Mouse (Mus musculus): ENCODE results near the gene Kcnj16. TPM values are rescaled to one million over a fixed set of nuclear protein-coding genes. Genes with fewer than 3 reads are reported as not detected.

Kcnj16 gene
- total RNA-seq, 2 experiments from 2014 or later: 16.9 to 19.5 TPM

GRCm38 (mm10) chr11:111005103-111005502 lies 37.3 kb downstream of the Kcnj16 start:
- DNase-seq (ENCODE audit: low spot score in 2 of 2): no peak
- H3K4me3 ChIP-seq: no peak overlapping the region
- H3K27ac ChIP-seq: no peak overlapping the region
- no peak for TF ChIP-seq CTCF (conservative IDR thresholded peaks at IDR 0.05)

GRCm38 (mm10) chr11:111009471-111009870 lies 41.6 kb downstream of the Kcnj16 start:
- no peak overlapping the region for H3K4me3 ChIP-seq
- TF ChIP-seq CTCF (conservative IDR thresholded peaks at IDR 0.05): no peak
- no peak overlapping the region for H3K27ac ChIP-seq
- no peak for DNase-seq (ENCODE audit: low spot score in 2 of 2)

- DNase-seq (ENCODE audit: low spot score in 2 of 2): no peak
- no peak overlapping the region for H3K27ac ChIP-seq
- no peak for TF ChIP-seq CTCF (conservative IDR thresholded peaks at IDR 0.05)
- no peak overlapping the region for H3K4me3 ChIP-seq
Measured at GRCm38 (mm10) chr11:111016206-111016605, 48.4 kb downstream of the Kcnj16 start.

GRCm38 (mm10) chr11:111020211-111020610 lies 52.4 kb downstream of the Kcnj16 start:
- Histone ChIP-seq H3K4me3 (no peak overlapping the region), H3K27ac (no peak overlapping the region)
- TF ChIP-seq CTCF (conservative IDR thresholded peaks at IDR 0.05): no peak
- no peak for DNase-seq (ENCODE audit: low spot score in 2 of 2)

- Histone ChIP-seq H3K4me3 (peak overlapping the region; percentile 22; the same call in 1 of the 2 replicates), H3K27ac (0 out of 2 replicates have a peak overlapping the region, but pooled peaks have one; percentile 8)
- no peak for TF ChIP-seq CTCF (conservative IDR thresholded peaks at IDR 0.05)
- DNase-seq (ENCODE audit: low spot score in 2 of 2): peak in 1 of 2 experiments; percentile 1
Measured at GRCm38 (mm10) chr11:111022681-111023281, 54.9 kb downstream of the Kcnj16 start.

- peak in 1 of 2 experiments; percentile 36 for DNase-seq (ENCODE audit: low spot score in 2 of 2)
Measured at GRCm38 (mm10) chr11:111042175-111042574, 74.3 kb downstream of the Kcnj16 start.

DNA sequence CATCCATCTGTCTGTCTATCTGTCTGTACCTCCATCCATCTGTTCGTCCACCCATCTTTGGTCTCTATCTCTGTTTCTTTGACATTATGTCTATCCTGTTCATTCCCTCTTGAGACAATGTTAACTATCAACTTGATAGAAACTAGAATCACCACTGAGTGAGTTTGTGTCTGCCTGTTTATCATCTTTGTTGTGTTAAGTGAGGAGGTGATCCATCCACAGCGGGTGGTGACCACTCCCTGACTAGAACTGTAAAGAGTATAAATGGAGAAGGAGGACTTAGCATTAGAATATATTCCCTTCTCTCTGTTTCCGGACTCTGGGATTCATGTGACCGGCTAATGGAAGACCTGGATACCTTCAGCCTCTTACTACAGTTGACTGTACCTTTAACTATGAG lies 75.5 kb downstream of the Kcnj16 start:
- TF ChIP-seq CTCF (conservative IDR thresholded peaks at IDR 0.05): no peak
- Histone ChIP-seq H3K27ac (no peak overlapping the region), H3K4me3 (no peak overlapping the region)
- DNase-seq (ENCODE audit: low spot score in 2 of 2): no peak

More at GRCm38 (mm10) chr11:111042175-111042574, 74.3 kb downstream of the Kcnj16 start:
- H3K4me3 ChIP-seq: no peak overlapping the region
- no peak overlapping the region for H3K27ac ChIP-seq
- TF ChIP-seq CTCF (conservative IDR thresholded peaks at IDR 0.05): peak; percentile 93

GRCm38 (mm10) chr11:111054252-111054651 lies 86.4 kb downstream of the Kcnj16 start:
- DNase-seq (ENCODE audit: low spot score in 2 of 2): no peak
- Histone ChIP-seq H3K27ac (no peak overlapping the region), H3K4me3 (no peak overlapping the region)
- TF ChIP-seq CTCF (conservative IDR thresholded peaks at IDR 0.05): no peak

GRCm38 (mm10) chr11:111054854-111055822 lies 87.3 kb downstream of the Kcnj16 start:
- peak; percentile 35 to 37 for DNase-seq (ENCODE audit: low spot score in 2 of 2)
- H3K27ac ChIP-seq: peak overlapping the region; percentile 39; the same call in 1 of the 2 replicates
- no peak overlapping the region for H3K4me3 ChIP-seq
- TF ChIP-seq CTCF (conservative IDR thresholded peaks at IDR 0.05): no peak

GRCm38 (mm10) chr11:111056030-111056429 lies 88.2 kb downstream of the Kcnj16 start:
- TF ChIP-seq CTCF (conservative IDR thresholded peaks at IDR 0.05): no peak
- Histone ChIP-seq H3K27ac (peak overlapping the region; percentile 24; the same call in 1 of the 2 replicates), H3K4me3 (no peak overlapping the region)
- peak in 1 of 2 experiments; percentile 21 for DNase-seq (ENCODE audit: low spot score in 2 of 2)

- no peak for TF ChIP-seq CTCF (conservative IDR thresholded peaks at IDR 0.05)
- no peak for DNase-seq (ENCODE audit: low spot score in 2 of 2)
- Histone ChIP-seq H3K27ac (no peak overlapping the region), H3K4me3 (no peak overlapping the region)
Measured at GRCm38 (mm10) chr11:111057435-111057834, 89.6 kb downstream of the Kcnj16 start.

- DNase-seq (ENCODE audit: low spot score in 2 of 2): no peak
- Histone ChIP-seq H3K4me3 (no peak overlapping the region), H3K27ac (no peak overlapping the region)
- no peak for TF ChIP-seq CTCF (conservative IDR thresholded peaks at IDR 0.05)
Measured at GRCm38 (mm10) chr11:111059440-111059839, 91.6 kb downstream of the Kcnj16 start.

GRCm38 (mm10) chr11:111060216-111060615 lies 92.4 kb downstream of the Kcnj16 start:
- DNase-seq (ENCODE audit: low spot score in 2 of 2): no peak
- TF ChIP-seq CTCF (conservative IDR thresholded peaks at IDR 0.05): no peak
- Histone ChIP-seq H3K27ac (no peak overlapping the region), H3K4me3 (no peak overlapping the region)

Data from layer of hippocampus, adult 2 months (tissue).